Mouse (Mus musculus) CH12.LX (cell line): ENCODE data around the gene Inpp5d. TPM values are rescaled to one million over a fixed set of nuclear protein-coding genes. Genes with fewer than 3 reads are reported as not detected.

Source experiments
- DNase-seq: peaks from one replicate; pipeline ENCODE4 v3.0.0-alpha.2; 2013; ENCODE audit errors: extremely low read depth
- H3K27ac ChIP-seq: 2 replicates; pipeline ENCODE4 v1.5.1; 2012; ENCODE audit warnings: low read depth, mild to moderate bottlenecking, control low read depth, moderate library complexity; ENCODE audit not compliant: insufficient read depth
- H3K27me3 ChIP-seq: replicated peaks from 2 replicates; pipeline ENCODE3; 2012; ENCODE audit warnings: inconsistent platforms
- H3K36me3 ChIP-seq, 2 experiments: replicated peaks in 1 of 2; 2 replicates each; pipeline versions ENCODE3 to v1.6.1; 2012; ENCODE audit warnings: inconsistent platforms in 1 of 2, low read length in 1 of 2, mild to moderate bottlenecking in 1 of 2, mixed read lengths in 1 of 2, moderate library complexity in 1 of 2; ENCODE audit not compliant: control insufficient read depth in 1 of 2, insufficient read depth in 1 of 2
- H3K4me1 ChIP-seq, 2 experiments: 2 replicates each; pipeline ENCODE4 v1.6.1; 2012; ENCODE audit warnings: inconsistent platforms in 1 of 2, moderate library complexity in 1 of 2; ENCODE audit not compliant: insufficient read depth in 2 of 2, control insufficient read depth in 1 of 2
- H3K4me2 ChIP-seq: 2 replicates; pipeline ENCODE4 v1.6.1; 2012; ENCODE audit warnings: low read depth, mild to moderate bottlenecking, control low read depth; ENCODE audit not compliant: poor library complexity, insufficient read depth, severe bottlenecking
- H3K4me3 ChIP-seq, 3 experiments: fragments of 150-350 bp in 1 of 3; sonication (generic) in 1 of 3; replicated peaks in 1 of 3; 2 replicates each; pipeline versions ENCODE3 to v1.5.1; 2011 to 2012; ENCODE audit warnings: low read depth in 2 of 3, low read length in 2 of 3, mild to moderate bottlenecking in 2 of 3, moderate library complexity in 2 of 3, control low read depth in 1 of 3, improper control_type of control experiment in 1 of 3, inconsistent platforms in 1 of 3, mixed read lengths in 1 of 3; ENCODE audit not compliant: poor library complexity in 1 of 3
- H3K79me2 ChIP-seq: replicated peaks from 2 replicates; pipeline ENCODE4 v1.6.1; 2012; ENCODE audit warnings: mild to moderate bottlenecking, moderate library complexity; ENCODE audit not compliant: control insufficient read depth, poor library complexity, insufficient read depth, severe bottlenecking; ENCODE audit errors: extremely low read depth
- H3K9ac ChIP-seq: 2 replicates; pipeline ENCODE4 v1.6.1; 2012; ENCODE audit warnings: low read depth, mild to moderate bottlenecking, control low read depth, moderate library complexity; ENCODE audit not compliant: insufficient read depth
- H3K9me3 ChIP-seq: replicated peaks from 2 replicates; pipeline ENCODE3; 2012; ENCODE audit warnings: low read length, inconsistent platforms, mixed read lengths
- BHLHE40 ChIP-seq: IDR thresholded peaks from 2 replicates; pipeline ENCODE4 v1.6.1; 2011; ENCODE audit warnings: mild to moderate bottlenecking, low read depth, low read length, improper control_type of control experiment
- CHD1 ChIP-seq: IDR thresholded peaks from 2 replicates; pipeline ENCODE4 v1.6.1; 2012; ENCODE audit warnings: low read depth, low read length, improper control_type of control experiment, inconsistent platforms
- CHD2 ChIP-seq: IDR thresholded peaks from 2 replicates; pipeline ENCODE4 v1.6.1; 2011; ENCODE audit warnings: low read length, improper control_type of control experiment
- CTCF ChIP-seq, 2 experiments: IDR thresholded peaks in 1 of 2; conservative IDR thresholded peaks in 1 of 2; 2 replicates each; pipeline ENCODE4 v1.5.1; 2011 to 2012; ENCODE audit warnings: low read depth in 2 of 2, low read length in 2 of 2, improper control_type of control experiment in 1 of 2, inconsistent platforms in 1 of 2, mild to moderate bottlenecking in 1 of 2, moderate library complexity in 1 of 2
- E2F4 ChIP-seq: IDR thresholded peaks from 2 replicates; pipeline ENCODE4 v1.6.1; 2011; ENCODE audit warnings: low read depth, low read length, improper control_type of control experiment; ENCODE audit not compliant: insufficient replicate concordance
- ELF1 ChIP-seq: IDR thresholded peaks from 2 replicates; pipeline ENCODE4 v1.6.1; 2014; ENCODE audit warnings: low read depth, mild to moderate bottlenecking, inconsistent platforms, low read length, improper control_type of control experiment
- GABPA ChIP-seq: IDR thresholded peaks from 2 replicates; pipeline ENCODE4 v1.6.1; 2012; ENCODE audit warnings: low read depth, low read length, improper control_type of control experiment, inconsistent platforms; ENCODE audit not compliant: insufficient replicate concordance
- HCFC1 ChIP-seq: IDR thresholded peaks from 2 replicates; pipeline ENCODE4 v1.6.1; 2012; ENCODE audit warnings: low read depth, mild to moderate bottlenecking, inconsistent platforms, low read length, improper control_type of control experiment
- JUN ChIP-seq: IDR thresholded peaks from 2 replicates; pipeline ENCODE4 v1.6.1; 2011; ENCODE audit warnings: low read depth, mild to moderate bottlenecking, low read length, improper control_type of control experiment, moderate library complexity; ENCODE audit not compliant: insufficient read depth
- JUND ChIP-seq: conservative IDR thresholded peaks from 2 replicates; pipeline ENCODE4 v1.6.1; 2011; ENCODE audit warnings: low read depth, low read length, improper control_type of control experiment
- KAT2A ChIP-seq: IDR thresholded peaks from 2 replicates; pipeline ENCODE4 v1.6.1; 2012; ENCODE audit warnings: low read length, improper control_type of control experiment, inconsistent platforms; ENCODE audit not compliant: insufficient replicate concordance
- MAFK ChIP-seq: IDR thresholded peaks from 2 replicates; pipeline ENCODE4 v1.6.1; 2011; ENCODE audit warnings: low read length, improper control_type of control experiment; ENCODE audit not compliant: insufficient replicate concordance
- MAX ChIP-seq: IDR thresholded peaks from 2 replicates; pipeline ENCODE4 v1.6.1; 2011; ENCODE audit warnings: low read length, improper control_type of control experiment
- MAZ ChIP-seq: IDR thresholded peaks from 2 replicates; pipeline ENCODE4 v1.6.1; 2012; ENCODE audit warnings: low read depth, mild to moderate bottlenecking, inconsistent platforms, low read length, improper control_type of control experiment, moderate library complexity
- MEF2A ChIP-seq: IDR thresholded peaks from 2 replicates; pipeline ENCODE4 v1.6.1; 2014; ENCODE audit warnings: low read depth, mild to moderate bottlenecking, inconsistent platforms, low read length, improper control_type of control experiment, borderline replicate concordance
- MXI1 ChIP-seq: IDR thresholded peaks from 2 replicates; pipeline ENCODE4 v1.6.1; 2011; ENCODE audit warnings: mild to moderate bottlenecking, low read depth, low read length, improper control_type of control experiment
- NELFE ChIP-seq: IDR thresholded peaks from 2 replicates; pipeline ENCODE4 v1.6.1; 2011; ENCODE audit warnings: low read depth, low read length, improper control_type of control experiment
- NRF1 ChIP-seq: IDR thresholded peaks from 2 replicates; pipeline ENCODE4 v1.6.1; 2014; ENCODE audit warnings: low read depth, mild to moderate bottlenecking, inconsistent platforms, low read length, improper control_type of control experiment, moderate library complexity
- PAX5 ChIP-seq: IDR thresholded peaks from 2 replicates; pipeline ENCODE4 v1.6.1; 2012; ENCODE audit warnings: low read length, inconsistent platforms, mixed read lengths
- POLR2A ChIP-seq: IDR thresholded peaks from 2 replicates; pipeline ENCODE4 v1.6.1; 2011; ENCODE audit warnings: low read depth, mild to moderate bottlenecking, improper control_type of control experiment, low read length
- RAD21 ChIP-seq: IDR thresholded peaks from 2 replicates; pipeline ENCODE4 v1.6.1; 2011; ENCODE audit warnings: low read depth, mild to moderate bottlenecking, low read length, improper control_type of control experiment, moderate library complexity
- SIN3A ChIP-seq: IDR thresholded peaks from 2 replicates; pipeline ENCODE4 v1.6.1; 2012; ENCODE audit warnings: low read length, improper control_type of control experiment, inconsistent platforms
- TBP ChIP-seq: conservative IDR thresholded peaks from 2 replicates; pipeline ENCODE4 v1.6.1; 2011; ENCODE audit warnings: low read depth, low read length, improper control_type of control experiment
- TCF12 ChIP-seq: IDR thresholded peaks from 2 replicates; pipeline ENCODE4 v1.6.1; 2014; ENCODE audit warnings: low read depth, mild to moderate bottlenecking, inconsistent platforms, low read length, improper control_type of control experiment
- UBTF ChIP-seq: IDR thresholded peaks from 2 replicates; pipeline ENCODE4 v1.6.1; 2012; ENCODE audit warnings: low read depth, mild to moderate bottlenecking, inconsistent platforms, low read length, improper control_type of control experiment, moderate library complexity
- USF1 ChIP-seq: IDR thresholded peaks from 2 replicates; pipeline ENCODE4 v1.6.1; 2014; ENCODE audit warnings: low read depth, mild to moderate bottlenecking, inconsistent platforms, low read length, improper control_type of control experiment
- ZC3H11A ChIP-seq: IDR thresholded peaks from 2 replicates; pipeline ENCODE4 v1.6.1; 2012; ENCODE audit warnings: low read depth, mild to moderate bottlenecking, inconsistent platforms, low read length, improper control_type of control experiment
- ZMIZ1 ChIP-seq: IDR thresholded peaks from 2 replicates; pipeline ENCODE4 v1.6.1; 2012; ENCODE audit warnings: low read depth, mild to moderate bottlenecking, inconsistent platforms, low read length, improper control_type of control experiment
- ZNF384 ChIP-seq: IDR thresholded peaks from 2 replicates; pipeline ENCODE4 v1.6.1; 2012; ENCODE audit warnings: low read depth, low read length, improper control_type of control experiment, inconsistent platforms
- dilution Hi-C: fragments of 300-500 bp; cut with MboI; formaldehyde crosslinking; loops from 2 replicates; pipeline ENCODE4 v1.14.3; 2020; ENCODE audit warnings: low sequenced_read_pairs; ENCODE audit not compliant: extremely low pct_unique_long_range_greater_than_20kb, extremely low pct_ligation_motif_present
- in situ Hi-C: fragments of 300-500 bp; cut with MboI; formaldehyde crosslinking; loops from 3 replicates; pipeline ENCODE4 v1.14.3; 2019; ENCODE audit warnings: low sequenced_read_pairs, low pct_ligation_motif_present, low pct_unique_long_range_greater_than_20kb, mixed read lengths
- polyA plus RNA-seq: library from polyadenylated mRNA; unstranded; fragments of >175 nt; gene quantifications from 2 replicates; pipeline ENCODE4 v1.2.1, GENCODE M21; 2012; ENCODE audit warnings: low read depth; ENCODE audit not compliant: insufficient read length
- total RNA-seq, 2 experiments: library from RNA; depleted of rRNA; stranded (reverse); fragments of 300-350 nt in 1 of 2; fragments of >200 nt in 1 of 2; gene quantifications; 2 replicates each; pipeline ENCODE4 v1.2.3; 2012 to 2014

The Inpp5d gene
- total and polyA plus RNA-seq, 3 experiments, result 97.1 to 109 (median 106) TPM

DNA sequence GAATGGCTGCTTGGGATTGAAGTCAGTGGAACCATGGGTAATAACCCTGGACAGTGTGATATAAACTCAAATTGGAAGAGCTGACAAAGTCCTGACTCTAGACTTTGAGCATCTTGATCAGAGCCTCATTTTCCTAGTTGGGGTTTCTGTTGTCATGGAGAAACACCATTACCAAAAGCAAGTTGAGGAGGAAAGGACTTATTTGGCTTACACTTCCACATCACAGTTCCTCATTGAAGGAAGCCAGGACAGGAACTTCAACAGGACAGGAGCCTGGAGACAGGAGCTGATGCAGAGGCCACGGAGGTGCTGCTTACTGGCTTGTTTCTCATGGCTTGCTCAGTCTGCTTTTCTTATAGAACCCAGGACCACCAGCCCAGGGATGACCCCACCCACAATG, 31.3 kb downstream of the Inpp5d start:
- Histone ChIP-seq H3K27ac (peak overlapping the region; percentile 90), H3K79me2 (peaks cover 64% of the 10 kb centered on the region), H3K4me3 (no peak overlapping the region), H3K9me3 (no peaks in the 10 kb centered on the region), H3K36me3 (peaks cover 4 to 50% of the 10 kb centered on the region in 2 experiments), H3K4me2 (no peak overlapping the region), H3K9ac (no peak overlapping the region), H3K27me3 (no peaks in the 10 kb centered on the region), H3K4me1 (peaks cover 44 to 95% of the 10 kb centered on the region in 2 experiments)
- no peak for DNase-seq
- in situ Hi-C loops, result no loop called here
- TF ChIP-seq UBTF (no peak), PAX5 (no peak), ZC3H11A (no peak), TCF12 (no peak), JUN (no peak), CHD1 (no peak), POLR2A (no peak), KAT2A (no peak), NRF1 (no peak), ELF1 (no peak), CTCF (conservative IDR thresholded peaks at IDR 0.05 in 1 of 2, IDR thresholded peaks at IDR 0.05 in 1 of 2; ENCODE audit: low read depth in 2 of 2, low read length in 2 of 2) (no peak), MAFK (no peak), MAX (no peak), RAD21 (no peak), HCFC1 (no peak), GABPA (no peak)
- dilution Hi-C loops, result no loop called here

DNA sequence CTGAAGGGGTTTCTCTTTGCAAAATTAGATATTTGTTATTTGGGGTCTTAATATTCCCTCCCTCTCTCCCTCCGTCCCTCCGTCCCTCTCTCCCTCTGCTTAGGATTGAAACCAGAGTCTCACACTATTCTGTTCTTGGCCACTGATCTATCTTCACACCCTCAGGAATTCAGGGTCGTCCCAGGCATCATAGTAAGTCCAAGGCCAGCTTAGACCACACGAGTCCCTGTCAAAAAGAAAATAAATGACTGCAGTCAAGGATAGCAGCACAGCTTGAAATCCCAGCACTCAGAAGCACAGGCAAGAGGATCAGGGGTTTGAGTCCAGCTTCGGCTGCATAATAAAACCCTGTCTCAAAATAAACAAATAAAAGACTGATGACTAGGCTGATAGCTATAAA, 35.0 kb downstream of the Inpp5d start:
- H3K79me2 ChIP-seq, result peaks cover 64% of the 10 kb centered on the region
- peaks cover 53 to 95% of the 10 kb centered on the region in 2 experiments for H3K4me1 ChIP-seq
- no peaks in the 10 kb centered on the region for H3K9me3 ChIP-seq
- no peak overlapping the region for H3K27ac ChIP-seq
- no peak for DNase-seq
- no peak overlapping the region for H3K9ac ChIP-seq
- dilution Hi-C loops, result no loop called here
- no peak overlapping the region for H3K4me3 ChIP-seq
- no peaks in the 10 kb centered on the region for H3K27me3 ChIP-seq
- no peak overlapping the region for H3K4me2 ChIP-seq
- in situ Hi-C loops, result no loop called here
- H3K36me3 ChIP-seq, result peaks cover 3 to 36% of the 10 kb centered on the region in 2 experiments
- TF ChIP-seq ZNF384 (no peak), ZMIZ1 (no peak), BHLHE40 (no peak), CHD2 (no peak), NELFE (no peak), TCF12 (no peak), SIN3A (no peak), CHD1 (no peak), ZC3H11A (no peak), MXI1 (no peak), NRF1 (no peak), MEF2A (no peak), KAT2A (no peak), MAZ (no peak), JUND (no peak), E2F4 (no peak), TBP (no peak), JUN (no peak), USF1 (no peak)
- TF ChIP-seq, all 38 proteins: peak for 0
